Mouse (Mus musculus): ENCODE results near the gene Psmd2. TPM values are rescaled to one million over a fixed set of nuclear protein-coding genes. Genes with fewer than 3 reads are reported as not detected.

The Psmd2 gene
- total and polyA plus RNA-seq, 2 experiments from 2014 or later: 242 to 331 TPM

DNA sequence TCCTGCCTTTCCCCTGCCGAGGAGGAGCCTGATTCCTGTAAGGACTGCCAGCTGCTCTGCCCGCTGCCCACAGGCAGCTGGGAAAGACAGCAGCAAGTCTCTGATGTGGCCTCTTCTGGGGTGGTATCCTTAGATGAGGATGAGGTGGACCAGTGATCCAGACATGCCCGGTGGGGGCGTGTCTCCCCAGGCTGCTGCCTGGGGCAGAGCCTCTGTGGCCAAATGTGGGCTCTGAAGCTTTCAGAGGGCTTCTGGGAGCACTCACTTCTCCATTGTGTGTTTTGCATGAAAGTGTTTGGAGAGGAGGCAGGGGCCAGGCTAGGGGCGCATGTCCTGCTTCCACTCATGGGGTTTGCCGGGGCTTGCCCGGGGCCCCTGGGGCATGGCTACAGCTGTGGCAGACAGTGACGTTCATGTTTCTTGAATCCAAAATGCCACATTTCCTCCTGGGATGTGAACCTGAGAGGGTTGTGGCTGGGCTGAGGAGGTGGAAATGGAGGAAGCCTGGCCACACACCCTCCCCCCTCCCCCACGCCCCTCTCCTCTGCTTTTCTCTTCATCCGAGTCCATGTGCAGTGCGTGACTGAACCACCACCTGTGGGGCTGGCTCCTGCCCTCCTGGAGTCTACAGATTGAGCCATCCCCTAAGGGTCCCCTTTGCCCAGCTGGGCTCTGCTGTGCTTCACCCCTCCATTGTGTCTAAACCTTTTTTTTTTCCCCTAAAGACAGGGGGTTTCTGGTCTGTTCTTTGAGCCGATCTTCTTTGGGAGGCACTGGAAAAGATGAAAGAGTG lies 50.5 kb downstream of the Psmd2 start:
- Histone ChIP-seq H3K36me3 (ENCODE audit: insufficient read depth) (peaks cover 39% of the 10 kb centered on the region), H3K4me1 (ENCODE audit: insufficient read depth) (no peaks in the 10 kb centered on the region), H3K9me3 (ENCODE audit: low read length) (no peaks in the 10 kb centered on the region), H3K9ac (no peak overlapping the region), H3K4me2 (ENCODE audit: low read depth) (no peak overlapping the region), H3K4me3 (ENCODE audit: low read depth, low read length) (no peak overlapping the region), H3K27me3 (ENCODE audit: insufficient read depth, low read length) (no peaks in the 10 kb centered on the region), H3K27ac (ENCODE audit: low read depth, low read length) (no peak overlapping the region)
- DNase-seq (no peak), ATAC-seq (peak; percentile 10; the same call in 1 of the 2 replicates)
- 17% methylated on average over 11 of the region's 12 CpGs for WGBS
- no peak for TF ChIP-seq CTCF (IDR thresholded peaks at IDR 0.05; ENCODE audit: low read depth)

DNA sequence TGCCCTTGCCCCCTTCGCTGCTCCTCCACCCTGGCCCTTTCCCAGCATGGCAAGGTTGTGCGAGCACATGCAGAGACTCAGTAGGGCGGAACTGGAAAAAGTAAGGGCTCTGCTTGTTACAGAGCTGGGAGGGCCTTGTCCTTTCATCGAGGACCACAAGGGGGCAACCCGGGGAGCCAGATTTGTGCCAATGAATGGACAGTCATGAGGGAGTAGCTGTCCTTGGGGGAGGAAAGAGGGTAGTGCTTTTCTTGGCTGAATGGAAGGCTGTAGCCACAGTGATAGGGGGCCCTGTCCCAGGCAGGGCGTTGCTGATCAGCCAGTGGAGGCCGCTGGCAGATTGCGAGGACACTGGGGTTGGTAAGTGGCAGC lies 51.1 kb downstream of the Psmd2 start:
- ATAC-seq (peak; percentile 80), DNase-seq (peak; percentile 71)
- 8% methylated on average over 8 of the region's 8 CpGs for WGBS
- no peak overlapping the region for H3K4me2 ChIP-seq (ENCODE audit: low read depth)
- H3K27ac ChIP-seq (ENCODE audit: low read depth, low read length): no peak overlapping the region
- H3K4me1 ChIP-seq (ENCODE audit: insufficient read depth): no peaks in the 10 kb centered on the region
- peak; percentile 78 for TF ChIP-seq CTCF (IDR thresholded peaks at IDR 0.05; ENCODE audit: low read depth)
- H3K4me3 ChIP-seq (ENCODE audit: low read depth, low read length): no peak overlapping the region
- H3K9ac ChIP-seq: no peak overlapping the region
- H3K9me3 ChIP-seq (ENCODE audit: low read length): no peaks in the 10 kb centered on the region
- no peaks in the 10 kb centered on the region for H3K27me3 ChIP-seq (ENCODE audit: insufficient read depth, low read length)
- H3K36me3 ChIP-seq (ENCODE audit: insufficient read depth): peaks cover 44% of the 10 kb centered on the region

- Histone ChIP-seq H3K4me3 (ENCODE audit: low read depth, low read length) (no peak overlapping the region), H3K9me3 (ENCODE audit: low read length) (no peaks in the 10 kb centered on the region), H3K27ac (ENCODE audit: low read depth, low read length) (no peak overlapping the region), H3K4me1 (ENCODE audit: insufficient read depth) (no peaks in the 10 kb centered on the region), H3K9ac (no peak overlapping the region), H3K27me3 (ENCODE audit: insufficient read depth, low read length) (no peaks in the 10 kb centered on the region), H3K4me2 (ENCODE audit: low read depth) (no peak overlapping the region), H3K36me3 (ENCODE audit: insufficient read depth) (peaks cover 50% of the 10 kb centered on the region)
- ATAC-seq (no peak), DNase-seq (no peak)
- WGBS: 92% methylated on average over 10 of the region's 10 CpGs
- TF ChIP-seq CTCF (IDR thresholded peaks at IDR 0.05; ENCODE audit: low read depth): no peak
Measured at GRCm38 (mm10) chr16:20703071-20703470, 51.6 kb downstream of the Psmd2 start.

DNA sequence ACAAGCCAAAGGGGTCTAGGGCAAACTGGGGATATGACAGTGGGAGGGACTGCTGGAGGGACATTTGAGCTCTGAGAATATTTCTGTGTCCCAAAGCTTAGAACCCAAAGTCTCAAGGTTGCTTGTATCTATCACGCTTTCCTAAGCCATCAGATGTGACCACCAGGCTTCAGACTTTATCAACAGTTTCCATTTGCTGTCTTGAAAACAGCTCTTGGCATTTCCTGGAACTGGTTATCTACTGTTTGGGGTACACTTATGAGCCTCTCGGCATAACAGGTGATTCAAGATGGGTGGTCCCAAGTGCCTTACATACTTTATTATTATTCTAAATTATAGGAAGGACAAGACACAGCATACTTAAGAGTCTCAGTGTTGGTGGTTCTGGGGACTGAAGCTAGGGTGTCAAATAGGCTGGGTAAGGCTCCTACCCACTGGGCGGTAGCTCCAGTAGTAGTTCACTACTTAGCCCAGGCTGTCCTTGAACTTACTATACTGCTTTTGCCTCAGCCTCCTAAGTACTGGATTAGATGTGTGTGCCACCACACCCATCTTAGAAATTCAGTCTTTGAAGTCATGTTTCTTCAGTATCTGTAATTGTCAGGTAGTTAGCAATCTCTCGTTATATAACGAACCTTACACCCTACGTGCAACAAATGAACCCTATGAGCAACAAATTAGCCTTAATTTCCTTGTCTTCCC lies 52.4 kb downstream of the Psmd2 start:
- DNase-seq (no peak), ATAC-seq (no peak)
- Histone ChIP-seq H3K36me3 (ENCODE audit: insufficient read depth) (peaks cover 51% of the 10 kb centered on the region), H3K27me3 (ENCODE audit: insufficient read depth, low read length) (no peaks in the 10 kb centered on the region), H3K4me1 (ENCODE audit: insufficient read depth) (no peaks in the 10 kb centered on the region), H3K9ac (no peak overlapping the region), H3K4me3 (ENCODE audit: low read depth, low read length) (no peak overlapping the region), H3K9me3 (ENCODE audit: low read length) (no peaks in the 10 kb centered on the region), H3K27ac (ENCODE audit: low read depth, low read length) (no peak overlapping the region), H3K4me2 (ENCODE audit: low read depth) (no peak overlapping the region)
- WGBS: 74% methylated on average over 6 of the region's 6 CpGs
- no peak for TF ChIP-seq CTCF (IDR thresholded peaks at IDR 0.05; ENCODE audit: low read depth)

DNA sequence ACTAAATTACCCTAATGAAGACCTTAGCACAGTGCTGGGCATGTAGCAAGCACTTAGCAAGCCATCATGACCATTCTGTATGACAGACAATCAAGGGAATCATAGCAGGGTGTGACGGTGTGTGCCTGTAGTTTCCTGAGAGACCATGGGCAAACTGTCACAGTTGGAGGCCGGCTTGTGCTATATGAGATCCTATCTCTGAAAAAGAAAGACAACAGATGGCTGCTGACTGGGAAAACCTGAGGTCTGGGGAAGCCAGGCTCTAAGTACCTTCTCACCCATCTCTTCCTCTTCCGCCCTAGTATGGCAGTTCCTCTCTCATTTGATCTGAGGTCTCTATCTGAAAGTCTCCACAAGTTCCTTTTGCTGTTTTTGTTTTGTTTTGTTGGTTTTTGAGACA lies 54.3 kb downstream of the Psmd2 start:
- WGBS: 77% methylated on average over 3 of the region's 3 CpGs
- ATAC-seq (no peak), DNase-seq (no peak)
- H3K4me2 ChIP-seq (ENCODE audit: low read depth): no peak overlapping the region
- no peaks in the 10 kb centered on the region for H3K9me3 ChIP-seq (ENCODE audit: low read length)
- H3K27me3 ChIP-seq (ENCODE audit: insufficient read depth, low read length): no peaks in the 10 kb centered on the region
- H3K9ac ChIP-seq: no peak overlapping the region
- peaks cover 43% of the 10 kb centered on the region for H3K36me3 ChIP-seq (ENCODE audit: insufficient read depth)
- TF ChIP-seq CTCF (IDR thresholded peaks at IDR 0.05; ENCODE audit: low read depth): no peak
- H3K4me1 ChIP-seq (ENCODE audit: insufficient read depth): no peaks in the 10 kb centered on the region
- H3K4me3 ChIP-seq (ENCODE audit: low read depth, low read length): no peak overlapping the region
- H3K27ac ChIP-seq (ENCODE audit: low read depth, low read length): no peak overlapping the region

GRCm38 (mm10) chr16:20706407-20707055 lies 55.1 kb downstream of the Psmd2 start:
- TF ChIP-seq CTCF (IDR thresholded peaks at IDR 0.05; ENCODE audit: low read depth): no peak
- DNase-seq: no peak
- no peak for ATAC-seq
- 83% methylated on average over 2 of the region's 2 CpGs for WGBS
- Histone ChIP-seq H3K4me3 (ENCODE audit: low read depth, low read length) (no peak overlapping the region), H3K9ac (no peak overlapping the region), H3K9me3 (ENCODE audit: low read length) (no peaks in the 10 kb centered on the region), H3K4me1 (ENCODE audit: insufficient read depth) (no peaks in the 10 kb centered on the region), H3K4me2 (ENCODE audit: low read depth) (no peak overlapping the region), H3K36me3 (ENCODE audit: insufficient read depth) (peaks cover 37% of the 10 kb centered on the region), H3K27ac (ENCODE audit: low read depth, low read length) (no peak overlapping the region), H3K27me3 (ENCODE audit: insufficient read depth, low read length) (no peaks in the 10 kb centered on the region)
